Mouse (Mus musculus) adrenal gland, postnatal 36 days (tissue): ENCODE measurements at regions not wholly inside any gene's neighbourhood (a gene's known extent, or its start where the extent isn't known, plus 50 kb on each side); places are given as distances from the start of the nearest gene placed in this dataset.
A peak's percentile ranks its signal among the peaks of the same experiment; 100 is the strongest.
"Not testable (repeated sequence)": the region's sequence is repeated elsewhere in the genome, so short reads cannot be mapped to it uniquely, and the experiment has no call there.

Experiments used
- DNase-seq, 2 experiments: peaks; one replicate each; pipeline ENCODE4 v3.0.0; 2021; ENCODE audit warnings: mixed read lengths in 1 of 2

GRCm38 (mm10) chr2:166516261-166516660 lies 197.4 kb downstream of the Prex1 start:
- DNase-seq, result no peak

DNA sequence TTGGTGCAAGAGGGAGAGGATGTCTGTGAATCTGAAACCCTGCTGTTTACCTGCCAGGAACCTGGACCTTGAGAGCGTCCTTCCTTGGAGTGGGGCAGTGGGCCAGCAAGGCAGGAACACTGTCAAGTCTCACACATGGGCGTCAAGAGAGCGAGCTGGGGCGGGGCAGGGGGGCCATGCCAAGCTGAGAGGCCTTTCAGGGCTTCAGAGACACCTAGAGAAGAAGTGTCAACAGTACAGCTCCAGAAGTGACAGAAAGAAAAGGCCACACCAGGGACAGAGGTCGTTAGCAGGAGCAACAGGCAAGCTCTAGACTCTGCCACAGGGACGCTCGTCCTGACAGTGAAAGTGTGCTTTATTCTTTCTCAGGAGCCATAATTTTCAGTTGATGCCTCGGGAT lies 199.0 kb downstream of the Prex1 start:
- DNase-seq, result no peak

GRCm38 (mm10) chr2:166512488-166512887 lies 201.1 kb downstream of the Prex1 start:
- DNase-seq, result no peak

- not testable (repeated sequence) for DNase-seq
Measured at GRCm38 (mm10) chr2:166511477-166511876, 202.2 kb downstream of the Prex1 start.

GRCm38 (mm10) chr2:166510776-166511175 lies 202.9 kb downstream of the Prex1 start:
- no peak for DNase-seq

GRCm38 (mm10) chr2:166509591-166509990 lies 204.0 kb downstream of the Prex1 start:
- no peak for DNase-seq

- DNase-seq, result no peak
Measured at GRCm38 (mm10) chr2:166508656-166509420, 204.8 kb downstream of the Prex1 start.

DNA sequence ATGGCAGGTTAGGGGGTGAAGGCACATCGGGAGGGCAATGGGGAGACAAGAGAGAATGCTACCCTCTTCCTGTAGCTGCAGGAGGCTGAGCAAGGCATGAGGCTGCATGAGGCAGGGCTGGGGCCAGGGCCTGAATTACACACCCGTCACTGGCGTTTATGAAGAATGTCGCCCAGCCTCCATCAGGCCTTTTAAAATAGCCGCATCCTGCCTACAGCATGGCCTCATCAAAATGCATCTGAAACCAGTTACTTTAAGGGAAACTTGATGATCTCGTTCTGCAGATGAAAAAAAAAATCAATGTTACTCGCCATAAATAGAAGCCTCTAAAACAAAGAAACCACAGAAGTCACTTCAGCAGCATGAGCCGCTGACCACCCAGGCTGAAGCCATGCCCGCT lies 208.3 kb downstream of the Prex1 start:
- DNase-seq, result no peak

- no peak for DNase-seq
Measured at GRCm38 (mm10) chr2:166503666-166504065, 210.0 kb downstream of the Prex1 start.

DNA sequence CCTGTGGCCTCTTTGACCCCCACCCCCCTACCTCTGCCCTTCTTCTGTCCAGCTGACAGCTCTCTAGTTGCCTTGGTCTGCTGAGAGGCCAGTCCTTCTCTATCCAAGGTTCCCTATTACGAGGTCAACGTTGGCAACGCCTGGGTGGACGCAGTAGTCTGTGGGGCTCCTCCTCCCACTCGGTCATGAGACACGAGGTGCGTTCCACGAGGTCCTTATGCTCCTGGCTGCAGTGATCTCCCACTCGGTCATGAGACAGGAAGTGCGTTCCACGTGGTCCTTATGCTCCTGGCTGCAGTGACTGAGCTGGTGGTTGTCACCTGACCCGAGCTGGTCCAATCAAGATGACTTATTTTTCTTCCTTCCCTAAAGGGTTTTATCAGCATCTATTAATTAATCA lies 220.7 kb downstream of the Prex1 start:
- DNase-seq, result peak in 1 of 2 experiments; percentile 27

DNA sequence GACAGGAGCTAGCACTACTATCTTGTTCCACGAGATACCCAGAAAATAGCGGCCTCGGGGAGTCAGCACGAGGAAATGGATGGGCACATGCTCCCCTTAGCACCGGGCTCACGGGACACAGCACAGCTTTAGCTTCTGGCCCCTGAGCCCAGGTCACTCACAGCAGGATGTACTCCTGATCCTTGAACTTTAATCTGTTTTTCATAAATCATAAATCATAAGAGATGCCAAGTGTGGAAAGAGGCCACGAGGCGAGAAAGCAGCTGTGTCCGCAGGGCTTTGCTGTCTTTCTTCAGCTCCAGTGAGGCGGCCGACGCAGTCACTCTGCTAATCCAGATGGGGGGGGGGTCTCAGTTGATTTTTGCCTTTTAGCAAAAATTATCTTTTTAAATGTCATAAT lies 221.2 kb downstream of the Prex1 start:
- peak; percentile 12 to 29 for DNase-seq

GRCm38 (mm10) chr2:166491861-166492260 lies 221.8 kb downstream of the Prex1 start:
- no peak for DNase-seq

- DNase-seq, result no peak
Measured at GRCm38 (mm10) chr2:166489041-166489872, 224.4 kb downstream of the Prex1 start.

DNA sequence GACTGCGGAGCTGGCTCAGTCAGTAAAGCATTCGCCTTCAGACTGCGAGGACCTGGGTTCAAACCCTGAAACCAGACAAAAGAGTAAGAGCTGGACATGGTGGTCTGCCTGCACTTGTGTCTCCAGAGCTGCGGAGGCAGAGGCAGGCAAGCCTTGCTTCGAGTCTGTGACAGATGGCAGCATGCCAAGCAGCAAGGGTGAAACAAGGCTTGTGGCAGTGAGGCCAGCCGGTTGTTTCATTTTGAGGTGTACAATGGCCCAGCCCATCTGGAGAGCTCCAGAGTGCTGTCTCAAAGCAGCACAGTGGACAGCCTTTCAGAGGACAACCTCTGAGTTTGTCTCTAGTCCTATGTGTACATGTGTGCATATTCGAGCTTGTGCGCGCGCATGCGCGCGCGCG lies 225.9 kb downstream of the Prex1 start:
- peak; percentile 53 to 64 for DNase-seq

GRCm38 (mm10) chr2:166485788-166486187 lies 227.8 kb downstream of the Prex1 start:
- DNase-seq, result no peak

GRCm38 (mm10) chr2:166485361-166485760 lies 228.3 kb downstream of the Prex1 start:
- DNase-seq, result no peak

DNA sequence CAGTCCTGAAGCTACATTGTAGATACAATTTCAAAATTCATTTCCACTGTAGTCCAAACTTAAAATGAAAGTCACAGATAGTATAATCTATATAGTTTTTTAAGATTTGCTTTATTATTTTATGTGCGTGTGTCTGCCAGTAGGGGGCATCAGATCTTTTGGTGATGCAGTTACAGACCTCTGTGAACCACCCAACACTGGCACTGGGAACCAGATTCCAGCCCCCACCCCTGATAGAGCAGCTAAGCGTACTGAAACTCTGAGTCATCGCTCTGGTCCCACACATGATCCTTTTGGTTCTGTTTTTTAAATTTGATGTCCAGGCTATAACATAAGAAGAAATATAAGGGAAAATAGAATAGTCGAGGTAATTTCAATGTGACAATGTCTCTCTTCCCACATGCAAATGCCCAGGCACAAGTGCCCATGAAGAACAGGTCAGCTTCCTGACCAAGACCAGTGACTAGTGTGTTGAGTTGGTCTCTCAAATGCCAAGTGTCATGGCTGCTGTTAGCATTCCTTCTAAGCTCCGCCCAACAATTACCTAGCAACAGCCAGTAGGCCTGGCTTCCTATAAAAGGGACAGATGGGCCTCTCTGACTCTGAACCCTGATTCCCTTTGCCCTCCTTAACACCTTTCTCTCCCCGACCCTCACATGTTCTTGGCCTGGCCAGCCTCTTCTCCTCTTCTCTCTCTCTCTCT lies 229.9 kb downstream of the Prex1 start:
- DNase-seq, result no peak

- no peak for DNase-seq
Measured at GRCm38 (mm10) chr2:166482720-166483616, 230.7 kb downstream of the Prex1 start.

GRCm38 (mm10) chr2:166481774-166482173 lies 231.9 kb downstream of the Prex1 start:
- no peak for DNase-seq

GRCm38 (mm10) chr2:166481362-166481761 lies 232.3 kb downstream of the Prex1 start:
- DNase-seq, result no peak

GRCm38 (mm10) chr2:166480883-166481282 lies 232.7 kb downstream of the Prex1 start:
- DNase-seq, result no peak

GRCm38 (mm10) chr2:166476953-166477352 lies 236.7 kb downstream of the Prex1 start:
- no peak for DNase-seq
